Mouse (Mus musculus) cortical plate, adult 2 months (tissue): ENCODE measurements around the gene Matn1. TPM values are rescaled to one million over a fixed set of nuclear protein-coding genes. Genes with fewer than 3 reads are reported as not detected.

Experiments
- H3K27ac ChIP-seq: fragments of 200-500 bp; 2 replicates; pipeline ENCODE4 v1.5.1; 2012; ENCODE audit warnings: low read length, control low read depth, inconsistent platforms; ENCODE audit not compliant: insufficient read depth
- H3K4me1 ChIP-seq: fragments of 200-500 bp; 2 replicates; pipeline ENCODE4 v1.6.1; 2011; ENCODE audit warnings: low read length; ENCODE audit not compliant: control insufficient read depth, insufficient read depth
- H3K4me3 ChIP-seq: fragments of 200-500 bp; 2 replicates; pipeline ENCODE4 v1.5.1; 2011; ENCODE audit warnings: mild to moderate bottlenecking, low read length, control low read depth; ENCODE audit not compliant: insufficient read depth
- CTCF ChIP-seq: fragments of 200-500 bp; IDR thresholded peaks from 2 replicates; pipeline ENCODE4 v1.5.1; 2011; ENCODE audit warnings: mild to moderate bottlenecking, control low read depth, low read length; ENCODE audit not compliant: insufficient read depth; ENCODE audit errors: extremely low read depth
- POLR2A ChIP-seq: fragments of 200-500 bp; IDR thresholded peaks from 2 replicates; pipeline ENCODE4 v1.6.1; 2011; ENCODE audit warnings: mild to moderate bottlenecking, low read length, control low read depth; ENCODE audit not compliant: insufficient read depth; ENCODE audit errors: extremely low read depth
- polyA plus RNA-seq: library from polyadenylated mRNA; depleted of rRNA; stranded (reverse); fragments of >200 nt; gene quantifications from 2 replicates; pipeline ENCODE4 v1.2.3, GENCODE M21; 2012

Gene Matn1
- polyA plus RNA-seq, 1 experiment = 0.46 TPM

DNA sequence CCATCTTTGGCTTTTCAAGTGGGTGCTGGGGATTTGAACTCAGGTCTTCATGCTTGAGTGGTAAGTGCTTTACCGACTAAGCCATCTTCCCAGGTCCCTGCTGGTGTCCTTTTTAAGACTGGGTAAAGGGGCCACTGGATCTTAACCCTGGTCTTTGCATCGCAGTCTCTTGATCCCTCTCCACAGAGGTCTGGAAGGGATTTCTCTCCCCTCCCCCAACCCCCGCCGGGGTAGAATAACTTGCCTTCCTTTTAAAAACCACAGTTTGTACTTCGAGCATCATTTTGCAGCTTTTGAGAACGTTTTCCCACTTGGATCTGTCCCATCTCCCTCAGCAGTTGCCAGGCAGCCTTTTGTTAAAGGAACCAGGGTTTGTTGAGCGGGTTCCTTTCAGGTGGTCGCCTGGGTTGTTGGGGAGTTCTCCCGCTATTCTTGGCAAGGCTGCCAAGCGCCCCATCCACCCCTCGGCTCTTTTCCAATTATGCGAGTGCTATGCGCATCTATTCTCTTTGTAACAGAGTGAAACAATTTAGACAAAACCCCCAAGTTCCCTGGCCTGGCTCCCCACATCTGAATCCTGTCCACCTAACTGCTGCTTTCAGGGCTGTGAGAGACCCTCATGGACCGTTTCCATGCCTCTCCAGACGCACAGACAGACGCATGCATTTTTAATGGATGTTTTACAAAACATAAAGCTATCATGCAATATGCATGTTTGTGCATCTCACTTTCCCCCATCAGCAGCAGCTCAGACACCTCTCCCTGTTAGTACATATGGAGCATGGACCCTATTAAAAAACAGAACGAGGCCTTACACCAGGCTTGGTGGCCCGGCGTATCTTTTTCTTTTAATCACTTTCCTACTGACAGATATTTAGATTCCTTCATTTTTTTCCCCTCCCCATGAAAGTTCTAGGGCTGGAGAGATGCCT is 29.4 kb downstream of the Matn1 start:
- H3K27ac ChIP-seq = no peak overlapping the region

DNA sequence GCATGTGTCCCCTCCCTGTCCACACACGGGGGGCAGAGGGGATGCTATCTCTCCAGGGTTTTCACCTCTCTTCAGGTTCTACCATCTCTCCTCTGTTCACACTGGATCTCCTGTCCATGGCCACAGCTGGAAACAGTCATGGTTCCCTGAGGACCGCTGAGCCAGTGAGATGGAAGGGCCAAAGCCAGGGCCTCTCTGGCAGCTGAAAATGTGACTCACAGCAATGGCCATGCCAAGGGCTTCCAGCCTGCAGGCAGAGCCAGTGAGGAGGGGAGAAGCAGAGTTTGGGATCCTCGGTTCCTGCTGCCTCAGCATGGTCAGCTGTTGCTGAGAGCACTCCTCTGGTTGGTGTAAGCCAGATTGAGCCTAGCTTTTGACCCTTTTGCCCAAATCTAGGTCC is 34.8 kb downstream of the Matn1 start:
- no peaks in the 10 kb centered on the region for H3K4me1 ChIP-seq
- TF ChIP-seq CTCF (no peak), POLR2A (no peak)
- no peak overlapping the region for H3K27ac ChIP-seq
- no peak overlapping the region for H3K4me3 ChIP-seq

More for the DNA sequence above, 29.4 kb downstream of the Matn1 start:
- no peaks in the 10 kb centered on the region for H3K4me1 ChIP-seq
- no peak overlapping the region for H3K4me3 ChIP-seq
- TF ChIP-seq CTCF = no peak
- TF ChIP-seq POLR2A = no peak

- no peaks in the 10 kb centered on the region; the same call in 1 of the 2 replicates for H3K4me1 ChIP-seq
- no peak overlapping the region for H3K27ac ChIP-seq
- TF ChIP-seq CTCF = no peak
- no peak for TF ChIP-seq POLR2A
- no peak overlapping the region for H3K4me3 ChIP-seq
These were observed 40.4 kb downstream of the Matn1 start for GRCm38 (mm10) chr4:130984416-130985182.

DNA sequence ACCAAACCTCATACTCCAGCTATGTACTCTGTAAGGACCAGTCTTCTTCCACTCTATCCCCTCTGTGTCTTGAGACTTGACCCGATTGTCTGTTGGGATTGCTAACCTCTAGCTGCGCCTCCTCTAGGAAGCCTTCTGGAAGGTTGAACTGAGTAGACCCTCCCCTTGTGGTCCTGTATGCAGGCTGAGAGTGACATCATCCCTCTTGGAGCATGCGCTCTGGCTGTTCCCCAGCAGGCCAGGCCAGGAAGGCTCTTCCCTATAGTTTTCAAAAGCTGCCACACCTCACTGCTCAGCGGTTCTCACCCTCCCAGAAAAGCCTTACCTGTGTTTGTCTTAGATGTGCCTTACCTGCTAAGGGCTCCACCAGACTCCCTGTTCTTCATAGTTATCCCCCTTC is 42.9 kb downstream of the Matn1 start:
- no peak for TF ChIP-seq CTCF
- TF ChIP-seq POLR2A = no peak
- H3K4me1 ChIP-seq = no peaks in the 10 kb centered on the region; the same call in 1 of the 2 replicates
- H3K4me3 ChIP-seq = no peak overlapping the region
- no peak overlapping the region for H3K27ac ChIP-seq

DNA sequence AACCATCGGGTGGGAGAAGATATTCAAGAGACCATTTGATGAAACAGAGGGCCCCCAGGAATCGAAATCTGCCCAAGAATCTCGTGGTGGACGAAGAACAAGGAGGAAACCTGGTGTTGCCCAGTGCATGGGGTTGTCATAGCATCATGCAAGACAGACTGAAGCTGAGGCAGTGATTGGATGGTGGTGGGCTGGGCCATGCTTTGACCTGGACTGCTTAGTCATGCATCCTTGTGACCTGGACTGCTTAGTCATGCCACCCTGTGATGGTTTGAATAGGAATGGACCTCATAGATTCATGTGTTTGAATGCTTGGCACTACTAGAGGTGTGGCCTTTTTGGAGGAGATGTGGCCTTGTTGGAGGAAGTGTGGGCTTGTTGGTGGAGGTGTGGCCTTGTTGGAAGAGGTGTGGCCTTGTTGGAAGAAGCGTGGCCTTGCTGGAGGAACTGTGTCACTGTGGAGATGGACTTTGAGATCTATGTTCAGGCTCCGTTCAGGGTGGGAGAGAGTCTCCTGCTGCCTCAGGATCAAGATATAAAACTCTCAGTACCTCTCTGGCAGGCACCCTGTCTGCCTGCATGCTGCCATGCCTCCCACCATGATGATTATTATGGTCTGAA is 44.1 kb downstream of the Matn1 start:
- Histone ChIP-seq H3K27ac (no peak overlapping the region), H3K4me3 (no peak overlapping the region), H3K4me1 (no peaks in the 10 kb centered on the region; the same call in 1 of the 2 replicates)
- TF ChIP-seq CTCF (no peak), POLR2A (no peak)

GRCm38 (mm10) chr4:130989146-130989545 is 45.0 kb downstream of the Matn1 start:
- no peak overlapping the region for H3K4me3 ChIP-seq
- H3K4me1 ChIP-seq = no peaks in the 10 kb centered on the region; the same call in 1 of the 2 replicates
- no peak overlapping the region for H3K27ac ChIP-seq
- TF ChIP-seq CTCF (no peak), POLR2A (no peak)

GRCm38 (mm10) chr4:130990966-130991365 is 46.8 kb downstream of the Matn1 start:
- TF ChIP-seq POLR2A = no peak
- no peak for TF ChIP-seq CTCF
- no peak overlapping the region for H3K4me3 ChIP-seq
- H3K4me1 ChIP-seq = no peaks in the 10 kb centered on the region
- no peak overlapping the region for H3K27ac ChIP-seq

GRCm38 (mm10) chr4:130994556-130994955 is 50.4 kb downstream of the Matn1 start:
- H3K27ac ChIP-seq = no peak overlapping the region
- H3K4me3 ChIP-seq = no peak overlapping the region
- TF ChIP-seq CTCF = no peak
- TF ChIP-seq POLR2A = no peak
- H3K4me1 ChIP-seq = no peaks in the 10 kb centered on the region
